Mouse (Mus musculus) cerebellum, adult 8-10 months (tissue): Measurements from ENCODE around the gene Hrh1.
A peak's percentile ranks its signal among the peaks of the same experiment; 100 is the strongest.
"Not testable (repeated sequence)": the region's sequence is repeated elsewhere in the genome, so short reads cannot be mapped to it uniquely, and the experiment has no call there.

Experiments used
- DNase-seq: peaks from one replicate; pipeline ENCODE4 v3.0.0; 2022

The Hrh1 gene

GRCm38 (mm10) chr6:114473541-114473940 is 75.8 kb downstream of the Hrh1 start:
- DNase-seq: no peak

GRCm38 (mm10) chr6:114474059-114474458 is 76.3 kb downstream of the Hrh1 start:
- DNase-seq: no peak

- no peak for DNase-seq
These were observed 77.2 kb downstream of the Hrh1 start for GRCm38 (mm10) chr6:114474911-114475310.

- no peak for DNase-seq
These were observed 81.0 kb downstream of the Hrh1 start for GRCm38 (mm10) chr6:114478771-114479170.

- DNase-seq: no peak
These were observed 82.1 kb downstream of the Hrh1 start for GRCm38 (mm10) chr6:114479644-114480410.

GRCm38 (mm10) chr6:114489371-114489770 is 91.6 kb downstream of the Hrh1 start:
- DNase-seq: no peak

DNA sequence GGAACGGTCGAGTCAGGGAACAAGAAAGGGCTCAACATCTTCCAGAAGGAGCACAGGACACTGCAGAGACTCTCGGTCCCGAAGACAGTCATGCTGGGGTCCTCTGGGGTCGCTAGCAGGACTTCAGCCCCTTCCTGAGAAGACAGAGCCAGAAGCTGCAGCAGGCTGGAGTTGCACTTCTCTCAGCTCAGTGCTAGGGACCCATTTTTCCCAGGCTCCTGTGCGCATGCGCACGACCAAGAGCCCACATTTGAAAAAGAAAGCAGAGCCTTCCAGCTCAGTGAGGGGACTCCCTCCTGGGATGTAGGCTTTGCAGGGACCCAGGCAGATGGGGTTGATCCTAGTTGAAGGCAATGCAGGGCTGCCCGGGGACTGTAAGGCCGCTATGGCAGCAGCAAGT is 94.9 kb downstream of the Hrh1 start:
- not testable (repeated sequence) for DNase-seq

DNA sequence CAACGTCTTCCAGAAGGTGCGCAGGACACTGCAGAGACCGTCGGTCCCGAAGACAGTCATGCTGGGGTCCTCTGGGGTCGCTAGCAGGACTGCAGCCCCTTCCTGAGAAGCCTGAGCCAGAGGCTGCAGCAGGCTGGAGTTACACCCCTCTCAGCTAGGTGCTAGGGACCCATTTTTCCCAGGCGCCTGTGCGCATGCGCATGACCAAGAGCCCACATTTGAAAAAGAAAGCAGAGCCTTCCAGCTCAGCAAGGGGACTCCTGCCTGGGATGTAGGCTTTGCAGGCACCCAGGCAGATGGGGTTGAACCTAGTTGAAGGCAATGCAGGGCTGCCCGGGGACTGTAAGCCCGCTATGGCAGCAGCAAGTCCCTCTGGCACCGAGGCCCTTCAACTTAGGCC is 97.3 kb downstream of the Hrh1 start:
- not testable (repeated sequence) for DNase-seq

- DNase-seq: not testable (repeated sequence)
These were observed 116.3 kb downstream of the Hrh1 start for GRCm38 (mm10) chr6:114514038-114514437.

GRCm38 (mm10) chr6:114528709-114529108 is 131.0 kb downstream of the Hrh1 start:
- DNase-seq: peak; percentile 34
